Mouse (Mus musculus) gastrocnemius, adult 8-10 months (tissue): ENCODE data around the gene Sdf2l1. TPM values are rescaled to one million over a fixed set of nuclear protein-coding genes. Genes with fewer than 3 reads are reported as not detected.
"Not testable (repeated sequence)": the region's sequence is repeated elsewhere in the genome, so short reads cannot be mapped to it uniquely, and the experiment has no call there.

Experiments
- DNase-seq, 2 experiments: peaks; one replicate each; pipeline ENCODE4 v3.0.0; 2022; ENCODE audit warnings: low spot score in 2 of 2
- total RNA-seq, 4 experiments: library from RNA; stranded (reverse); gene quantifications; 2 replicates each; pipeline ENCODE4 v1.2.4; 2022

Gene Sdf2l1
- total RNA-seq, result 1 to 10 TPM; 2.9 to 5.3 (median 3.7) TPM

- DNase-seq, result peak; percentile 96
Measured at GRCm38 (mm10) chr16:17132089-17132905, at the start of gene Sdf2l1. Gene Sdf2l1 (minus strand): TSS chr16:17132383.

- DNase-seq, result peak in 1 of 2 experiments; percentile 17
Measured at GRCm38 (mm10) chr16:17181382-17181781, 49.2 kb upstream of the Sdf2l1 start.

- no peak for DNase-seq
Measured at GRCm38 (mm10) chr16:17179706-17180105, 47.5 kb upstream of the Sdf2l1 start.

- no peak for DNase-seq
Measured at GRCm38 (mm10) chr16:17177623-17178170, 45.5 kb upstream of the Sdf2l1 start.

GRCm38 (mm10) chr16:17175765-17176164 lies 43.6 kb upstream of the Sdf2l1 start:
- no peak for DNase-seq

GRCm38 (mm10) chr16:17168049-17168448 lies 35.9 kb upstream of the Sdf2l1 start:
- DNase-seq, result no peak

- no peak for DNase-seq
Measured at GRCm38 (mm10) chr16:17167179-17167578, 35.0 kb upstream of the Sdf2l1 start.

- DNase-seq, result not testable (repeated sequence)
Measured at GRCm38 (mm10) chr16:17165478-17165877, 33.3 kb upstream of the Sdf2l1 start.

GRCm38 (mm10) chr16:17154346-17154745 lies 22.2 kb upstream of the Sdf2l1 start:
- no peak for DNase-seq

- no peak for DNase-seq
Measured at GRCm38 (mm10) chr16:17151874-17152273, 19.7 kb upstream of the Sdf2l1 start.

- DNase-seq, result no peak
Measured at GRCm38 (mm10) chr16:17150520-17151258, 18.5 kb upstream of the Sdf2l1 start.

- no peak for DNase-seq
Measured at GRCm38 (mm10) chr16:17148084-17148483, 15.9 kb upstream of the Sdf2l1 start.

- DNase-seq, result no peak
Measured at GRCm38 (mm10) chr16:17147391-17147929, 15.3 kb upstream of the Sdf2l1 start.

- DNase-seq, result peak; percentile 23 to 58
Measured at GRCm38 (mm10) chr16:17146772-17147235, 14.6 kb upstream of the Sdf2l1 start, which contains the start of gene Ccdc116. Gene Ccdc116 (minus strand): TSS chr16:17147229.

- no peak for DNase-seq
Measured at GRCm38 (mm10) chr16:17144339-17144738, 12.2 kb upstream of the Sdf2l1 start, which contains the start of gene Ydjc. Gene Ydjc (plus strand): TSS chr16:17144621.

- no peak for DNase-seq
Measured at GRCm38 (mm10) chr16:17137355-17137754, 5.2 kb upstream of the Sdf2l1 start.

- DNase-seq, result no peak
Measured at GRCm38 (mm10) chr16:17132906-17133200, 670 bp upstream of the Sdf2l1 start.

- DNase-seq, result no peak
Measured at GRCm38 (mm10) chr16:17131191-17132088, 743 bp downstream of the Sdf2l1 start.

GRCm38 (mm10) chr16:17127292-17127691 lies 4.9 kb downstream of the Sdf2l1 start:
- no peak for DNase-seq

GRCm38 (mm10) chr16:17124871-17125520 lies 7.2 kb downstream of the Sdf2l1 start, which contains the start of gene 2610318N02Rik:
Gene 2610318N02Rik (minus strand): TSS chr16:17125167.
- DNase-seq, result no peak
